Mouse (Mus musculus): ENCODE measurements at regions not wholly inside any gene's neighbourhood (a gene's known extent, or its start where the extent isn't known, plus 50 kb on each side); places are given as distances from the start of the nearest gene placed in this dataset.
A peak's percentile ranks its signal among the peaks of the same experiment; 100 is the strongest.

GRCm38 (mm10) chr6:94761341-94761740 is 61.4 kb upstream of the Lrig1 start:
- TF ChIP-seq CTCF (IDR thresholded peaks at IDR 0.05; ENCODE audit: extremely low read depth, insufficient read length, insufficient replicate concordance, low read depth, low read length) (no peak), POLR2A (IDR thresholded peaks at IDR 0.05; ENCODE audit: low read depth, low read length) (no peak)
- Histone ChIP-seq H3K4me3 (ENCODE audit: low read depth, low read length) (no peak overlapping the region), H3K27ac (ENCODE audit: insufficient read depth, low read depth, low read length) (no peak overlapping the region), H3K27me3 (ENCODE audit: control insufficient read depth, insufficient read depth, low read length) (no peaks in the 10 kb centered on the region), H3K4me1 (ENCODE audit: control insufficient read depth, insufficient read depth, insufficient read length, low read length) (peaks cover 4% of the 10 kb centered on the region; the same call in 1 of the 2 replicates), H3K36me3 (ENCODE audit: control insufficient read depth, insufficient read depth, low read length) (no peaks in the 10 kb centered on the region)
- 70% methylated on average over 6 of the region's 6 CpGs for WGBS

DNA sequence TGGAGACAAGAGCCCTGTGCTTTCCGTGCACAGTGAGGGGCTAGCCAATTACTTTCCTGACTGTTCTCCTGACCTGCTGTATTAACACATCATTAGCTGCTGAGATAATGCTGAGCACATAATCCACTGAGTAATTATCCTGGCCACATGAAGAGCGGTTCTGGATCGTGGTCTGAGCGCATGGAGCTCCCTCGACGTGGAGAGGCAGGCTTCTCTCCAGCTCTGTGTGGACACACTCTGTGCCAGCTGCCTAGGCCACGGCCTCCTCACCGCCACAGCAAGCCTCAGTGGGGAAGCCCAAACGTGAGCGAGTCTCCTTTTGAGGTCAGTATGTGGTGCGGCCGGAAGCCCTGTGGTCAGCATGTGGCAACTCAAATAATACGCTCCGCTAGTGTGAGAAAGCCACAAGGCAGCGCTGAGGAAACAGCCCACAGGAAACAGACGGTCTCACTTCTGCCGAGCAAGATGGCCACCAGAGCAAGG is 60.7 kb upstream of the Lrig1 start:
- H3K4me1 ChIP-seq (ENCODE audit: control insufficient read depth, insufficient read depth, insufficient read length, low read length): peaks cover 4% of the 10 kb centered on the region; the same call in 1 of the 2 replicates
- TF ChIP-seq POLR2A (IDR thresholded peaks at IDR 0.05; ENCODE audit: low read depth, low read length) (no peak), CTCF (IDR thresholded peaks at IDR 0.05; ENCODE audit: extremely low read depth, insufficient read length, insufficient replicate concordance, low read depth, low read length) (no peak)
- H3K4me3 ChIP-seq (ENCODE audit: low read depth, low read length): no peak overlapping the region
- H3K27me3 ChIP-seq (ENCODE audit: control insufficient read depth, insufficient read depth, low read length): no peaks in the 10 kb centered on the region
- no peaks in the 10 kb centered on the region for H3K36me3 ChIP-seq (ENCODE audit: control insufficient read depth, insufficient read depth, low read length)
- no peak overlapping the region for H3K27ac ChIP-seq (ENCODE audit: insufficient read depth, low read depth, low read length)
- 83% methylated on average over 17 of the region's 17 CpGs for WGBS

DNA sequence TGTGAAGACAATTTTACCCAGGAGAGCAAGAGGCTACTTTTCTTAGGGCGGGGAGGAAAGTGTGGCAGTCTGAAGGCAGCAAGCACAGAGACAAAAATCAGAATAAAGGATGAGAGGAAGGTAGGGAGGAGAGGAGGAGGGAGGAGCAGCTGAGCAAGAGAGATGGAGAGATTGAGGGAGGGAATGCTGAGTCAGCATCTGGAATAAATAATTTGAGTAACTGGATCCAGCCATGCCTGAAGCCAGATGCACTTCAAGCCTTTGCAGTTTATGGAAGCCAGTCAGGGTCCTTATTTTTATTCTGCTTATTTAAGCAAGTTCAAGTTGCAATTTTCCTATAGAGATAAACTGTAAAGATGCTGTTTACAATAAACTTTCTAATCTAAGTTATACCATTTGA is 59.7 kb upstream of the Lrig1 start:
- Histone ChIP-seq H3K27ac (ENCODE audit: insufficient read depth, low read depth, low read length) (no peak overlapping the region), H3K36me3 (ENCODE audit: control insufficient read depth, insufficient read depth, low read length) (no peaks in the 10 kb centered on the region), H3K4me1 (ENCODE audit: control insufficient read depth, insufficient read depth, insufficient read length, low read length) (peaks cover 11% of the 10 kb centered on the region), H3K27me3 (ENCODE audit: control insufficient read depth, insufficient read depth, low read length) (no peaks in the 10 kb centered on the region), H3K4me3 (ENCODE audit: low read depth, low read length) (no peak overlapping the region)
- TF ChIP-seq POLR2A (IDR thresholded peaks at IDR 0.05; ENCODE audit: low read depth, low read length) (no peak), CTCF (IDR thresholded peaks at IDR 0.05; ENCODE audit: extremely low read depth, insufficient read length, insufficient replicate concordance, low read depth, low read length) (no peak)
- WGBS: 92% methylated on average over 1 of the region's 1 CpGs

DNA sequence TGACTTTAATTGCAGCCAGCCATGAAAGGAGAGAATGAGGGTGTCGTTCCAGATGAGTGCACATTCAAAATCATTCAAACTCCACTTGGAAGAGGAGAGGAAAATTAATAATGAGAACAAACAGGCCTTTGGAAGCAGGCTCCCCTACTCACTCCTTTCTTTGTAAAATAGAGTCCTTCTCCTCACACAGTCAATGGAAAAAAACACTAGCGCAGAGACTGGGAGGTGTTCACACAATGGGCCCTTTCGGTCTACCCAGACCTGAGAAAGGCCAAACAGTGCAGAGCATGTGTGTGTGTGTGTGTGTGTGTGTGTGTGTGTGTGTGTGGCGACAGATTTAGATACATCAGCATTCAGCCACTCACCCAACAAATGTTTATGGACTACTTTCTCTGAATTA is 56.0 kb upstream of the Lrig1 start:
- no peaks in the 10 kb centered on the region for H3K27me3 ChIP-seq (ENCODE audit: control insufficient read depth, insufficient read depth, low read length)
- no peak overlapping the region for H3K27ac ChIP-seq (ENCODE audit: insufficient read depth, low read depth, low read length)
- no peak for TF ChIP-seq POLR2A (IDR thresholded peaks at IDR 0.05; ENCODE audit: low read depth, low read length)
- TF ChIP-seq CTCF (IDR thresholded peaks at IDR 0.05; ENCODE audit: extremely low read depth, insufficient read length, insufficient replicate concordance, low read depth, low read length): no peak
- H3K36me3 ChIP-seq (ENCODE audit: control insufficient read depth, insufficient read depth, low read length): no peaks in the 10 kb centered on the region
- WGBS: 61% methylated on average over 4 of the region's 4 CpGs
- H3K4me3 ChIP-seq (ENCODE audit: low read depth, low read length): no peak overlapping the region
- peaks cover 17% of the 10 kb centered on the region for H3K4me1 ChIP-seq (ENCODE audit: control insufficient read depth, insufficient read depth, insufficient read length, low read length)

- H3K4me3 ChIP-seq (ENCODE audit: low read depth, low read length): peak overlapping the region; percentile 24; the same call in 1 of the 2 replicates
- no peaks in the 10 kb centered on the region for H3K36me3 ChIP-seq (ENCODE audit: control insufficient read depth, insufficient read depth, low read length)
- H3K4me1 ChIP-seq (ENCODE audit: control insufficient read depth, insufficient read depth, insufficient read length, low read length): peaks cover 13% of the 10 kb centered on the region; the same call in 1 of the 2 replicates
- H3K27me3 ChIP-seq (ENCODE audit: control insufficient read depth, insufficient read depth, low read length): no peaks in the 10 kb centered on the region
- peak overlapping the region; percentile 96 for H3K27ac ChIP-seq (ENCODE audit: insufficient read depth, low read depth, low read length)
- TF ChIP-seq CTCF (IDR thresholded peaks at IDR 0.05; ENCODE audit: extremely low read depth, insufficient read length, insufficient replicate concordance, low read depth, low read length) (no peak), POLR2A (IDR thresholded peaks at IDR 0.05; ENCODE audit: low read depth, low read length) (no peak)
- 28% methylated on average over 13 of the region's 13 CpGs for WGBS
Measured at GRCm38 (mm10) chr6:94755297-94755831, 55.4 kb upstream of the Lrig1 start.

DNA sequence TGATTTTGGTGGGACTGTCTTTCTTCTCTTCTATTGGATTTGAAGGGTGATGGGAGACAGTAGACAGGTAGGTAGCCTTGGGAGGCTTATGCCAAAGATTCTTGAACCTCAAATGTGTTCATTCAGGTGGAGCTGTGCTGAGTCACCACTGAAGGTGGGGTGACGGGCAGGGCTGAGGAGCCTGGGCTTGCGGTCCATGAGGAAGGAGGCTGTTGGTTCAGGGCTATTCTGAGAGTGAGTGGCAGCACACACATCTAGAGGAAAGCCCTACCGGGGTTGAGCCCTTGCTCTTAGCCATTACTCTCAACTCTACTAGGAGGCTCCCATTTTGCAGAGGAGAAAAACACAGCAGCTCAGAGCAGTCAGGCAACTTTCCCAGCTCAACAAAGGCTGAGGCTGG is 54.6 kb upstream of the Lrig1 start:
- H3K4me1 ChIP-seq (ENCODE audit: control insufficient read depth, insufficient read depth, insufficient read length, low read length): peaks cover 13% of the 10 kb centered on the region; the same call in 1 of the 2 replicates
- H3K27me3 ChIP-seq (ENCODE audit: control insufficient read depth, insufficient read depth, low read length): no peaks in the 10 kb centered on the region
- peak overlapping the region; percentile 96 for H3K27ac ChIP-seq (ENCODE audit: insufficient read depth, low read depth, low read length)
- TF ChIP-seq POLR2A (IDR thresholded peaks at IDR 0.05; ENCODE audit: low read depth, low read length): no peak
- no peak for TF ChIP-seq CTCF (IDR thresholded peaks at IDR 0.05; ENCODE audit: extremely low read depth, insufficient read length, insufficient replicate concordance, low read depth, low read length)
- no peaks in the 10 kb centered on the region for H3K36me3 ChIP-seq (ENCODE audit: control insufficient read depth, insufficient read depth, low read length)
- WGBS: 42% methylated on average over 3 of the region's 3 CpGs
- H3K4me3 ChIP-seq (ENCODE audit: low read depth, low read length): no peak overlapping the region

- Histone ChIP-seq H3K4me3 (ENCODE audit: low read depth, low read length) (no peak overlapping the region), H3K36me3 (ENCODE audit: control insufficient read depth, insufficient read depth, low read length) (no peaks in the 10 kb centered on the region), H3K27ac (ENCODE audit: insufficient read depth, low read depth, low read length) (no peak overlapping the region), H3K4me1 (ENCODE audit: control insufficient read depth, insufficient read depth, insufficient read length, low read length) (peaks cover 13% of the 10 kb centered on the region; the same call in 1 of the 2 replicates), H3K27me3 (ENCODE audit: control insufficient read depth, insufficient read depth, low read length) (no peaks in the 10 kb centered on the region)
- 66% methylated on average over 8 of the region's 8 CpGs for WGBS
- TF ChIP-seq CTCF (IDR thresholded peaks at IDR 0.05; ENCODE audit: extremely low read depth, insufficient read length, insufficient replicate concordance, low read depth, low read length) (no peak), POLR2A (IDR thresholded peaks at IDR 0.05; ENCODE audit: low read depth, low read length) (no peak)
Measured at GRCm38 (mm10) chr6:94751101-94751440, 51.1 kb upstream of the Lrig1 start.

Data from small intestine, adult 2 months (tissue).